Mouse (Mus musculus) heart, adult 2 months (tissue): ENCODE results near the gene Serpina6.

Experiments
- CTCF ChIP-seq: fragments of 200-600 bp; IDR thresholded peaks from 2 replicates; pipeline ENCODE4 v1.8.1; 2022; ENCODE audit warnings: antibody characterized with exemption, mild to moderate bottlenecking, moderate library complexity
- EP300 ChIP-seq: fragments of 200-500 bp; IDR thresholded peaks from 2 replicates; pipeline ENCODE4 v1.6.1; 2011; ENCODE audit warnings: low read depth, low read length, control low read depth; ENCODE audit not compliant: insufficient read depth

DNA sequence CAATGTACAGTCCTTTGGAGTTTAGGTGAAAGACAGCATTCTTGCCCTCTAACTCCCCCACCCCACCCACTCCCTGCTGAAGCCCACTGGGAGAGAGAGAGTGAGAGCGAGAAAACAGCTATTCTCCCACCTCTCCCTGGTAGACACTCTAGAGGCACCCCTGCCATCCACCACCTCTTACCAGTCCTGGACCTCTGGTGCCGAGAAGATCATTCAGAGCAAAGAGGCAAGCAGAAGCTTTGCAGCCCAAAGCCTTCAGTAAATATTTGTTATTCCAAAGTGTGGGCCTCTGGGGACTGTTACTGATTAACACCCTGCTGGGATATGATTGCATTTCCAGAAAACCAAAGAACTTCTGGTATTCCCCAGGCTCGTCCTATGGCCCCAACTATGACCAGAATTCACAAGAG lies 25.8 kb downstream of the Serpina6 start, which contains the start of gene Serpina10:
- no peak for TF ChIP-seq CTCF
- no peak for TF ChIP-seq EP300
